Mouse (Mus musculus): ENCODE results near the gene Lctl. TPM values are rescaled to one million over a fixed set of nuclear protein-coding genes. Genes with fewer than 3 reads are reported as not detected.
A peak's percentile ranks its signal among the peaks of the same experiment; 100 is the strongest.
"Not testable (repeated sequence)": the region's sequence is repeated elsewhere in the genome, so short reads cannot be mapped to it uniquely, and the experiment has no call there.

Gene Lctl
- polyA plus RNA-seq, 2 experiments, result 0.06 TPM; not detected in 1

GRCm38 (mm10) chr9:64125307-64125706, 8.4 kb downstream of the Lctl start:
- H3K36me3 ChIP-seq (ENCODE audit: control insufficient read depth, insufficient read depth, low read length), result no peaks in the 10 kb centered on the region
- DNase-seq (ENCODE audit: low spot score), result peak; percentile 33
- 55% methylated on average over 3 of the region's 3 CpGs for WGBS
- no peaks in the 10 kb centered on the region for H3K27me3 ChIP-seq (ENCODE audit: control insufficient read depth, insufficient read depth, low read length)
- H3K27ac ChIP-seq (replicated peaks; ENCODE audit: low read depth, low read length), result no peak overlapping the region
- H3K4me2 ChIP-seq (replicated peaks; ENCODE audit: low read depth, low read length, severe bottlenecking), result no peak overlapping the region
- H3K4me3 ChIP-seq (replicated peaks; ENCODE audit: low read length), result no peak overlapping the region
- no peak for ATAC-seq (ENCODE audit: low FRiP score, low read depth)
- no peak overlapping the region for H3K9ac ChIP-seq (ENCODE audit: low read depth, low read length, severe bottlenecking)
- no peaks in the 10 kb centered on the region for H3K9me3 ChIP-seq (ENCODE audit: control insufficient read depth, low read length)
- TF ChIP-seq POLR2A (IDR thresholded peaks at IDR 0.05; ENCODE audit: borderline replicate concordance, extremely low read depth, insufficient read depth, insufficient read length), result no peak
- H3K4me1 ChIP-seq (ENCODE audit: control insufficient read depth, insufficient read depth, low read length), result no peaks in the 10 kb centered on the region

- no peak overlapping the region for H3K4me3 ChIP-seq (replicated peaks; ENCODE audit: low read length)
- no peaks in the 10 kb centered on the region for H3K9me3 ChIP-seq (ENCODE audit: control insufficient read depth, low read length)
- no peaks in the 10 kb centered on the region for H3K27me3 ChIP-seq (ENCODE audit: control insufficient read depth, insufficient read depth, low read length)
- ATAC-seq (ENCODE audit: low FRiP score, low read depth) (no peak), DNase-seq (ENCODE audit: low spot score) (no peak)
- TF ChIP-seq POLR2A (IDR thresholded peaks at IDR 0.05; ENCODE audit: borderline replicate concordance, extremely low read depth, insufficient read depth, insufficient read length), result no peak
- no peak overlapping the region for H3K27ac ChIP-seq (replicated peaks; ENCODE audit: low read depth, low read length)
- WGBS, result 58% methylated on average over 12 of the region's 12 CpGs
- no peaks in the 10 kb centered on the region for H3K4me1 ChIP-seq (ENCODE audit: control insufficient read depth, insufficient read depth, low read length)
- no peak overlapping the region for H3K4me2 ChIP-seq (replicated peaks; ENCODE audit: low read depth, low read length, severe bottlenecking)
- H3K36me3 ChIP-seq (ENCODE audit: control insufficient read depth, insufficient read depth, low read length), result no peaks in the 10 kb centered on the region
- H3K9ac ChIP-seq (ENCODE audit: low read depth, low read length, severe bottlenecking), result no peak overlapping the region
These were observed 9.2 kb downstream of the Lctl start for GRCm38 (mm10) chr9:64126121-64126520.

GRCm38 (mm10) chr9:64131623-64132022, 14.7 kb downstream of the Lctl start:
- no peak for ATAC-seq (ENCODE audit: low FRiP score, low read depth)

GRCm38 (mm10) chr9:64138896-64139295, 21.9 kb downstream of the Lctl start:
- WGBS, result 4% methylated on average over 6 of the region's 6 CpGs
- H3K27me3 ChIP-seq (ENCODE audit: control insufficient read depth, insufficient read depth, low read length); ATAC-seq (ENCODE audit: low FRiP score, low read depth); H3K9me3 ChIP-seq (ENCODE audit: control insufficient read depth, low read length); H3K4me1 ChIP-seq (ENCODE audit: control insufficient read depth, insufficient read depth, low read length); H3K4me2 ChIP-seq (replicated peaks; ENCODE audit: low read depth, low read length, severe bottlenecking); H3K27ac ChIP-seq (replicated peaks; ENCODE audit: low read depth, low read length); H3K4me3 ChIP-seq (replicated peaks; ENCODE audit: low read length); H3K9ac ChIP-seq (ENCODE audit: low read depth, low read length, severe bottlenecking): not testable (repeated sequence)
- H3K36me3 ChIP-seq (ENCODE audit: control insufficient read depth, insufficient read depth, low read length), result peaks cover 38% of the 10 kb centered on the region
- DNase-seq (ENCODE audit: low spot score), result peak; percentile 62

More at GRCm38 (mm10) chr9:64131623-64132022, 14.7 kb downstream of the Lctl start:
- H3K4me3 ChIP-seq (replicated peaks; ENCODE audit: low read length), result no peak overlapping the region
- no peak overlapping the region for H3K4me2 ChIP-seq (replicated peaks; ENCODE audit: low read depth, low read length, severe bottlenecking)
- no peak overlapping the region for H3K27ac ChIP-seq (replicated peaks; ENCODE audit: low read depth, low read length)
- no peak overlapping the region for H3K9ac ChIP-seq (ENCODE audit: low read depth, low read length, severe bottlenecking)
- no peak for TF ChIP-seq POLR2A (IDR thresholded peaks at IDR 0.05; ENCODE audit: borderline replicate concordance, extremely low read depth, insufficient read depth, insufficient read length)
- no peak for DNase-seq (ENCODE audit: low spot score)
- H3K27me3 ChIP-seq (ENCODE audit: control insufficient read depth, insufficient read depth, low read length), result no peaks in the 10 kb centered on the region
- H3K36me3 ChIP-seq (ENCODE audit: control insufficient read depth, insufficient read depth, low read length), result peaks cover 10% of the 10 kb centered on the region; the same call in 1 of the 2 replicates
- no peaks in the 10 kb centered on the region for H3K4me1 ChIP-seq (ENCODE audit: control insufficient read depth, insufficient read depth, low read length)
- H3K9me3 ChIP-seq (ENCODE audit: control insufficient read depth, low read length), result no peaks in the 10 kb centered on the region
- 81% methylated on average over 6 of the region's 6 CpGs for WGBS

- Histone ChIP-seq H3K4me3 (replicated peaks; ENCODE audit: low read length) (no peak overlapping the region), H3K36me3 (ENCODE audit: control insufficient read depth, insufficient read depth, low read length) (peaks cover 39% of the 10 kb centered on the region), H3K27me3 (ENCODE audit: control insufficient read depth, insufficient read depth, low read length) (no peaks in the 10 kb centered on the region), H3K9ac (ENCODE audit: low read depth, low read length, severe bottlenecking) (no peak overlapping the region), H3K4me2 (replicated peaks; ENCODE audit: low read depth, low read length, severe bottlenecking) (no peak overlapping the region), H3K27ac (replicated peaks; ENCODE audit: low read depth, low read length) (no peak overlapping the region), H3K4me1 (ENCODE audit: control insufficient read depth, insufficient read depth, low read length) (no peaks in the 10 kb centered on the region), H3K9me3 (ENCODE audit: control insufficient read depth, low read length) (no peaks in the 10 kb centered on the region)
- ATAC-seq (ENCODE audit: low FRiP score, low read depth) (no peak), DNase-seq (ENCODE audit: low spot score) (no peak)
- TF ChIP-seq POLR2A (IDR thresholded peaks at IDR 0.05; ENCODE audit: borderline replicate concordance, extremely low read depth, insufficient read depth, insufficient read length), result no peak
- 93% methylated on average over 9 of the region's 9 CpGs for WGBS
These were observed 22.9 kb downstream of the Lctl start for GRCm38 (mm10) chr9:64139879-64140278.

- WGBS, result 95% methylated on average over 1 of the region's 1 CpGs
- Histone ChIP-seq H3K4me3 (replicated peaks; ENCODE audit: low read length) (no peak overlapping the region), H3K9me3 (ENCODE audit: control insufficient read depth, low read length) (no peaks in the 10 kb centered on the region), H3K4me2 (replicated peaks; ENCODE audit: low read depth, low read length, severe bottlenecking) (no peak overlapping the region), H3K9ac (ENCODE audit: low read depth, low read length, severe bottlenecking) (no peak overlapping the region), H3K4me1 (ENCODE audit: control insufficient read depth, insufficient read depth, low read length) (no peaks in the 10 kb centered on the region), H3K36me3 (ENCODE audit: control insufficient read depth, insufficient read depth, low read length) (peaks cover 68% of the 10 kb centered on the region), H3K27ac (replicated peaks; ENCODE audit: low read depth, low read length) (no peak overlapping the region), H3K27me3 (ENCODE audit: control insufficient read depth, insufficient read depth, low read length) (no peaks in the 10 kb centered on the region)
- no peak for ATAC-seq (ENCODE audit: low FRiP score, low read depth)
- TF ChIP-seq POLR2A (IDR thresholded peaks at IDR 0.05; ENCODE audit: borderline replicate concordance, extremely low read depth, insufficient read depth, insufficient read length), result no peak
- DNase-seq (ENCODE audit: low spot score), result no peak
These were observed 39.7 kb downstream of the Lctl start for GRCm38 (mm10) chr9:64156641-64157040.

Data from limb, embryonic 14.5 days (tissue).